Mouse (Mus musculus): ENCODE results near the gene Golga2. TPM values are rescaled to one million over a fixed set of nuclear protein-coding genes. Genes with fewer than 3 reads are reported as not detected.

Gene Golga2
- polyA plus RNA-seq, 1 experiment: 78.9 TPM

GRCm38 (mm10) chr2:32305668-32306067 is 18.5 kb downstream of the Golga2 start:
- no peak overlapping the region for H3K4me3 ChIP-seq (ENCODE audit: insufficient read depth, low read length)
- H3K4me1 ChIP-seq (ENCODE audit: control insufficient read depth, insufficient read depth, low read length): no peaks in the 10 kb centered on the region
- TF ChIP-seq POLR2A (IDR thresholded peaks at IDR 0.05; ENCODE audit: low read depth, low read length): no peak
- TF ChIP-seq CTCF (IDR thresholded peaks at IDR 0.05; ENCODE audit: borderline replicate concordance, insufficient read depth, low read length): no peak
- no peak overlapping the region for H3K27ac ChIP-seq (ENCODE audit: insufficient read depth, low read length)

GRCm38 (mm10) chr2:32306176-32306575 is 19.0 kb downstream of the Golga2 start:
- Histone ChIP-seq H3K4me1 (ENCODE audit: control insufficient read depth, insufficient read depth, low read length) (peaks cover 2% of the 10 kb centered on the region; the same call in 1 of the 2 replicates), H3K4me3 (ENCODE audit: insufficient read depth, low read length) (no peak overlapping the region), H3K27ac (ENCODE audit: insufficient read depth, low read length) (no peak overlapping the region)
- no peak for TF ChIP-seq CTCF (IDR thresholded peaks at IDR 0.05; ENCODE audit: borderline replicate concordance, insufficient read depth, low read length)
- TF ChIP-seq POLR2A (IDR thresholded peaks at IDR 0.05; ENCODE audit: low read depth, low read length): no peak

- no peak overlapping the region for H3K27ac ChIP-seq (ENCODE audit: insufficient read depth, low read length)
- H3K4me3 ChIP-seq (ENCODE audit: insufficient read depth, low read length): no peak overlapping the region
- peaks cover 7% of the 10 kb centered on the region; the same call in 1 of the 2 replicates for H3K4me1 ChIP-seq (ENCODE audit: control insufficient read depth, insufficient read depth, low read length)
- TF ChIP-seq CTCF (IDR thresholded peaks at IDR 0.05; ENCODE audit: borderline replicate concordance, insufficient read depth, low read length): no peak
- TF ChIP-seq POLR2A (IDR thresholded peaks at IDR 0.05; ENCODE audit: low read depth, low read length): no peak
Observed at GRCm38 (mm10) chr2:32307247-32307798, 20.1 kb downstream of the Golga2 start.

- TF ChIP-seq POLR2A (IDR thresholded peaks at IDR 0.05; ENCODE audit: low read depth, low read length): peak; percentile 41; the same call in 1 of the 2 replicates
- peak; percentile 61; the same call in 1 of the 2 replicates for TF ChIP-seq CTCF (IDR thresholded peaks at IDR 0.05; ENCODE audit: borderline replicate concordance, insufficient read depth, low read length)
- Histone ChIP-seq H3K27ac (ENCODE audit: insufficient read depth, low read length) (no peak overlapping the region), H3K4me3 (ENCODE audit: insufficient read depth, low read length) (no peak overlapping the region), H3K4me1 (ENCODE audit: control insufficient read depth, insufficient read depth, low read length) (peaks cover 7% of the 10 kb centered on the region; the same call in 1 of the 2 replicates)
Observed at GRCm38 (mm10) chr2:32307941-32308760, 21.0 kb downstream of the Golga2 start.

- TF ChIP-seq CTCF (IDR thresholded peaks at IDR 0.05; ENCODE audit: borderline replicate concordance, insufficient read depth, low read length): no peak
- no peak for TF ChIP-seq POLR2A (IDR thresholded peaks at IDR 0.05; ENCODE audit: low read depth, low read length)
- Histone ChIP-seq H3K27ac (ENCODE audit: insufficient read depth, low read length) (no peak overlapping the region), H3K4me1 (ENCODE audit: control insufficient read depth, insufficient read depth, low read length) (peaks cover 7% of the 10 kb centered on the region; the same call in 1 of the 2 replicates), H3K4me3 (ENCODE audit: insufficient read depth, low read length) (no peak overlapping the region)
Observed at GRCm38 (mm10) chr2:32308870-32309568, 21.8 kb downstream of the Golga2 start.

- no peak overlapping the region for H3K27ac ChIP-seq (ENCODE audit: insufficient read depth, low read length)
- peaks cover 9% of the 10 kb centered on the region; the same call in 1 of the 2 replicates for H3K4me1 ChIP-seq (ENCODE audit: control insufficient read depth, insufficient read depth, low read length)
- no peak overlapping the region for H3K4me3 ChIP-seq (ENCODE audit: insufficient read depth, low read length)
- no peak for TF ChIP-seq POLR2A (IDR thresholded peaks at IDR 0.05; ENCODE audit: low read depth, low read length)
- TF ChIP-seq CTCF (IDR thresholded peaks at IDR 0.05; ENCODE audit: borderline replicate concordance, insufficient read depth, low read length): no peak
Observed at GRCm38 (mm10) chr2:32310096-32310845, 23.1 kb downstream of the Golga2 start.

- H3K4me1 ChIP-seq (ENCODE audit: control insufficient read depth, insufficient read depth, low read length): peaks cover 15% of the 10 kb centered on the region
- TF ChIP-seq POLR2A (IDR thresholded peaks at IDR 0.05; ENCODE audit: low read depth, low read length) (no peak; the same call in 1 of the 2 replicates), CTCF (IDR thresholded peaks at IDR 0.05; ENCODE audit: borderline replicate concordance, insufficient read depth, low read length) (no peak)
Observed at GRCm38 (mm10) chr2:32311443-32312317, 24.5 kb downstream of the Golga2 start.

GRCm38 (mm10) chr2:32312318-32312964 is 25.3 kb downstream of the Golga2 start:
- peaks cover 23% of the 10 kb centered on the region for H3K4me1 ChIP-seq (ENCODE audit: control insufficient read depth, insufficient read depth, low read length)
- peak overlapping the region; percentile 53; the same call in 1 of the 2 replicates for H3K4me3 ChIP-seq (ENCODE audit: insufficient read depth, low read length)
- no peak overlapping the region for H3K27ac ChIP-seq (ENCODE audit: insufficient read depth, low read length)
- TF ChIP-seq CTCF (IDR thresholded peaks at IDR 0.05; ENCODE audit: borderline replicate concordance, insufficient read depth, low read length) (no peak), POLR2A (IDR thresholded peaks at IDR 0.05; ENCODE audit: low read depth, low read length) (peak; percentile 50)

More at GRCm38 (mm10) chr2:32311443-32312317, 24.5 kb downstream of the Golga2 start:
- Histone ChIP-seq H3K4me3 (ENCODE audit: insufficient read depth, low read length) (peak overlapping the region; percentile 53), H3K27ac (ENCODE audit: insufficient read depth, low read length) (no peak overlapping the region)
